In the genomic region with DNA sequence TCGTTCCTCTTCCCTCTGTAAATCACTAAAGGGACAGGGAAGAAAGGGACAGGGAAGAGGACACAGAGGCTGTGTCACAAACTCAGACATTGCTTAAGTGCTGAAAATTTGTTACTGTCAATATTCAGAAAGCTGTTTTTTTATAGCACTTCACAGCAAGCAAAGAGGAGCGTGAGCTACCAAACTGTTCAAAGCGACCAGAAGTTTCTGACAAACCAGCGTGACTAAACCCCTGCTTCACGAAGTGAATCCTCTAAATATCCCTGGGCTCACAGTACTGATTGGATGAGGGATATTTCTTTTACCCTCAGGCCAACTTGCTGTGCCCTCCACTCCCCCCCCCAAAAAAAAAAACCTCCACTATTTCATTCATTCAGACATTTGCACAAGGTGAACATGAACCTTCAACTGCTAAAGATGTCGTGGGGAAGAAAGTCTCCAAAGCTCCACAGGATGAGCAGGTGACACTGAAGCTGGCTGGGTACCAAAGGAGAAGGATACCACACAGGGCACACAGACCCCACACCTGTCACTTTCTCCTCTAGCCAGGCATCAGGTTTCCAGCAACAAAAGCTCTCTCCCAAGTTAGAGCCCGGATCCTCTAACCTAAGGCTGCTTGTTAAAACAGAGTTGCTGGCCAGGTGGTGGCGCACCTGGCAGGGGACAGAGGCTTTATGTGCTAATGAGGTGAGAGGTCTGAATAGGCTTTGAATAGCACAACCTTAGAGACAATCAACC, we compare ENCODE assay signal across 9 mouse cellular contexts. TPM values are rescaled to one million over a fixed set of nuclear protein-coding genes. Genes with fewer than 3 reads are reported as not detected.
DNase-seq lines count a peak whose midpoint lies in the region; TF ChIP-seq lines count a peak whose summit lies in the region.
"Had no signal": no experiment of that assay in that cellular context is flagged by ENCODE, and none has a peak within 500 bp of the region (broad histone marks: within the 10 kb centered on the region; RNA-seq: fewer than 3 reads in every experiment).

No protein-coding gene starts in this region.

- dilution Hi-C loops in CH12.LX (cut with MboI; ENCODE audit: extremely low pct_ligation_motif_present, extremely low pct_unique_long_range_greater_than_20kb, low sequenced_read_pairs) = no loop called here

- TF ChIP-seq CTCF in CH12.LX (conservative IDR thresholded peaks at IDR 0.05 in 1 of 2, IDR thresholded peaks at IDR 0.05 in 1 of 2; ENCODE audit: low read depth in 2 of 2, low read length in 2 of 2) = peak in 1 of 2 experiments; percentile 74; a peak in 2 of 4 replicates
- TF ChIP-seq CTCF in olfactory bulb, adult 2 months (IDR thresholded peaks at IDR 0.05; ENCODE audit: insufficient read depth, low read depth, low read length) = no peak

- H3K4me2 ChIP-seq in CH12.LX (ENCODE audit: insufficient read depth, low read depth, poor library complexity, severe bottlenecking) = peak overlapping the region; percentile 37; the same call in 1 of the 2 replicates
- H3K4me2 ChIP-seq: liver, embryonic 13.5 days had no signal

- H3K27ac ChIP-seq in heart, embryonic 10.5 days = peak overlapping the region; percentile 12; the same call in 1 of the 2 replicates
- H3K27ac ChIP-seq in CH12.LX (ENCODE audit: insufficient read depth, low read depth) = peak overlapping the region; percentile 86
- H3K27ac ChIP-seq in olfactory bulb, adult 2 months (ENCODE audit: insufficient read depth, low read depth, low read length) = peak overlapping the region; percentile 74
- H3K27ac ChIP-seq: liver, embryonic 13.5 days had no signal

- TF ChIP-seq RAD21 in CH12.LX (IDR thresholded peaks at IDR 0.05; ENCODE audit: low read depth, low read length) = peak; percentile 63

- 56% methylated on average over 8 of the region's 8 CpGs for WGBS in heart, embryonic 10.5 days
- 59% methylated on average over 8 of the region's 8 CpGs for WGBS in olfactory bulb, adult 2 months

- no peak for TF ChIP-seq POLR2A in CH12.LX (IDR thresholded peaks at IDR 0.05; ENCODE audit: low read depth, low read length)
- TF ChIP-seq POLR2A in olfactory bulb, adult 2 months (IDR thresholded peaks at IDR 0.05; ENCODE audit: insufficient read depth, low read depth, low read length) = no peak

- no peak overlapping the region for H3K4me3 ChIP-seq in heart, embryonic 10.5 days
- H3K4me3 ChIP-seq in CH12.LX (replicated peaks in 1 of 3; ENCODE audit: low read depth in 2 of 3, low read length in 2 of 3, poor library complexity in 1 of 3) = no peak overlapping the region
- no peak overlapping the region for H3K4me3 ChIP-seq in olfactory bulb, adult 2 months (ENCODE audit: insufficient read depth, low read depth, low read length)
- H3K4me3 ChIP-seq: liver, embryonic 13.5 days had no signal

- intact Hi-C loops in heart, postnatal 36 days (cut with DNase I) = no loop called here

- H3K9me3 ChIP-seq in heart, embryonic 10.5 days = no peaks in the 10 kb centered on the region
- no peaks in the 10 kb centered on the region for H3K9me3 ChIP-seq in CH12.LX (replicated peaks; ENCODE audit: low read length)
- H3K9me3 ChIP-seq: liver, embryonic 13.5 days had no signal

- DNase-seq in heart, embryonic 10.5 days (ENCODE audit: low spot score) = peak; percentile 77
- DNase-seq in heart, postnatal 36 days = no peak
- DNase-seq in CH12.LX (ENCODE audit: extremely low read depth) = peak; percentile 42
- peak; percentile 59 to 78 for DNase-seq in cerebellum, postnatal 25 days
- peak; percentile 50 to 78 for DNase-seq in kidney, postnatal 36 days
- DNase-seq in gastrocnemius, postnatal 4 days (ENCODE audit: low spot score in 2 of 2) = no peak
- no peak for DNase-seq in layer of hippocampus, postnatal 25 days (ENCODE audit: extremely low spot score in 1 of 2, low spot score in 1 of 2)
- DNase-seq: liver, embryonic 13.5 days had no signal

- H3K27me3 ChIP-seq in heart, embryonic 10.5 days (ENCODE audit: insufficient read depth, poor library complexity, severe bottlenecking) = no peaks in the 10 kb centered on the region
- H3K27me3 ChIP-seq in CH12.LX (replicated peaks) = no peaks in the 10 kb centered on the region
- H3K27me3 ChIP-seq: liver, embryonic 13.5 days had no signal

- H3K4me1 ChIP-seq in heart, embryonic 10.5 days = peaks cover 32% of the 10 kb centered on the region
- H3K4me1 ChIP-seq in CH12.LX (ENCODE audit: control insufficient read depth in 1 of 2, insufficient read depth in 2 of 2) = peaks cover 26 to 64% of the 10 kb centered on the region in 2 experiments
- peaks cover 29% of the 10 kb centered on the region for H3K4me1 ChIP-seq in olfactory bulb, adult 2 months (ENCODE audit: control insufficient read depth, insufficient read depth, low read length)

- no peaks in the 10 kb centered on the region for H3K79me2 ChIP-seq in CH12.LX (replicated peaks; ENCODE audit: control insufficient read depth, extremely low read depth, insufficient read depth, poor library complexity, severe bottlenecking)

- no peaks in the 10 kb centered on the region for H3K36me3 ChIP-seq in heart, embryonic 10.5 days
- no peaks in the 10 kb centered on the region for H3K36me3 ChIP-seq in CH12.LX (replicated peaks in 1 of 2; ENCODE audit: control insufficient read depth in 1 of 2, insufficient read depth in 1 of 2, low read length in 1 of 2)
- H3K36me3 ChIP-seq: liver, embryonic 13.5 days had no signal

- no peak for TF ChIP-seq EP300 in CH12.LX (IDR thresholded peaks at IDR 0.05; ENCODE audit: low read length)

- in situ Hi-C loops in CH12.LX (cut with MboI; ENCODE audit: low pct_ligation_motif_present, low pct_unique_long_range_greater_than_20kb, low sequenced_read_pairs) = loop anchor here (5.0 kb wide), 1 partner anchor 46 kb away; no protein-coding TSS in a partner anchor

- peak overlapping the region; percentile 19; the same call in 1 of the 2 replicates for H3K9ac ChIP-seq in CH12.LX (ENCODE audit: insufficient read depth, low read depth)
- H3K9ac ChIP-seq: liver, embryonic 13.5 days had no signal

TF ChIP-seq in CH12.LX, 34 proteins besides CTCF, POLR2A, EP300 and RAD21 (continues in another document):
- TF ChIP-seq MEF2A (IDR thresholded peaks at IDR 0.05; ENCODE audit: borderline replicate concordance, low read depth, low read length) = 0 out of 2 replicates have a peak, but pooled peaks have one; percentile 9
- no peak for TF ChIP-seq PAX5 (IDR thresholded peaks at IDR 0.05; ENCODE audit: low read length)
- no peak for TF ChIP-seq MXI1 (IDR thresholded peaks at IDR 0.05; ENCODE audit: low read depth, low read length)
- no peak for TF ChIP-seq E2F4 (IDR thresholded peaks at IDR 0.05; ENCODE audit: insufficient replicate concordance, low read depth, low read length)
- TF ChIP-seq ZNF384 (IDR thresholded peaks at IDR 0.05; ENCODE audit: low read depth, low read length) = peak; percentile 7; the same call in 1 of the 2 replicates
- no peak for TF ChIP-seq TBP (conservative IDR thresholded peaks at IDR 0.05; ENCODE audit: low read depth, low read length)
- no peak for TF ChIP-seq JUN (IDR thresholded peaks at IDR 0.05; ENCODE audit: insufficient read depth, low read depth, low read length)
- no peak for TF ChIP-seq ETS1 (conservative IDR thresholded peaks at IDR 0.05; ENCODE audit: low read depth, low read length)
- TF ChIP-seq UBTF (IDR thresholded peaks at IDR 0.05; ENCODE audit: low read depth, low read length) = no peak
- no peak for TF ChIP-seq ZMIZ1 (IDR thresholded peaks at IDR 0.05; ENCODE audit: low read depth, low read length)
- TF ChIP-seq MAZ (IDR thresholded peaks at IDR 0.05; ENCODE audit: low read depth, low read length) = no peak
- TF ChIP-seq RCOR1 (conservative IDR thresholded peaks at IDR 0.05; ENCODE audit: low read depth, low read length) = no peak
- no peak for TF ChIP-seq KAT2A (IDR thresholded peaks at IDR 0.05; ENCODE audit: insufficient replicate concordance, low read length)
- no peak for TF ChIP-seq MAX (IDR thresholded peaks at IDR 0.05; ENCODE audit: low read length)
- no peak for TF ChIP-seq MAFK (IDR thresholded peaks at IDR 0.05; ENCODE audit: insufficient replicate concordance, low read length)
- no peak for TF ChIP-seq ZKSCAN1 (IDR thresholded peaks at IDR 0.05; ENCODE audit: borderline replicate concordance, low read depth, low read length)
- TF ChIP-seq NRF1 (IDR thresholded peaks at IDR 0.05; ENCODE audit: low read depth, low read length) = no peak
- TF ChIP-seq USF1 (IDR thresholded peaks at IDR 0.05; ENCODE audit: low read depth, low read length) = no peak
- TF ChIP-seq CHD2 (IDR thresholded peaks at IDR 0.05; ENCODE audit: low read length) = no peak

RNA-seq across cellular contexts. Expression of a gene that starts 16.2 kb away (rescaled TPM):
- 29.4 and 30.8 TPM in 2 replicates for polyA plus RNA-seq in heart, embryonic 10.5 days (2016; fragmentation: Nextera tagmentation; extraction: Ambion mirVana)
- total RNA-seq in heart, postnatal 36 days (2021) = 10 to 100 TPM; 23.5 to 29.3 TPM
- 14.5 and 21.5 TPM in 2 replicates for total RNA-seq in CH12.LX (2012; rRNA removed)
- 14.4 and 16.7 TPM in 2 replicates for total RNA-seq in CH12.LX (2014; rRNA removed)
- 12.1 and 16.7 TPM in 2 replicates for polyA plus RNA-seq in CH12.LX (2012; ENCODE audit: insufficient read length, low read depth)
- polyA plus RNA-seq in olfactory bulb, adult 2 months (2012; ENCODE audit: insufficient read depth, insufficient read length, low replicate concordance, missing spikeins) = not detected in 2 replicates
- 10 to 100 TPM; 40.8 to 44.2 TPM for total RNA-seq in gastrocnemius, postnatal 4 days (2021)
- total RNA-seq in layer of hippocampus, postnatal 25 days (2021) = 10 to 100 TPM; 24.3 to 26.4 TPM

RNA-seq across cellular contexts. Expression of a gene that starts 33.3 kb away (rescaled TPM):
- polyA plus RNA-seq in heart, embryonic 10.5 days (2016; fragmentation: Nextera tagmentation; extraction: Ambion mirVana) = 0.21 and 0.26 TPM in 2 replicates
- total RNA-seq in heart, postnatal 36 days (2021) = under 1 TPM in 1 of 2 experiments, not detected in 1; 0.08 TPM
- 0.42 and 0.81 TPM in 2 replicates for total RNA-seq in CH12.LX (2012; rRNA removed)
- total RNA-seq in CH12.LX (2014; rRNA removed) = 1.1 TPM in 2 replicates
- polyA plus RNA-seq in CH12.LX (2012; ENCODE audit: insufficient read length, low read depth) = 0.57 and 0.61 TPM in 2 replicates
- not detected in 2 replicates for polyA plus RNA-seq in olfactory bulb, adult 2 months (2012; ENCODE audit: insufficient read depth, insufficient read length, low replicate concordance, missing spikeins)
- under 1 TPM; 0.31 to 0.42 TPM for total RNA-seq in gastrocnemius, postnatal 4 days (2021)
- under 1 TPM in 1 of 2 experiments, not detected in 1; 0.23 TPM for total RNA-seq in layer of hippocampus, postnatal 25 days (2021)

RNA-seq across cellular contexts. Expression of a gene that starts 55.0 kb away (rescaled TPM):
- polyA plus RNA-seq in heart, embryonic 10.5 days (2016; fragmentation: Nextera tagmentation; extraction: Ambion mirVana) = 56.4 and 64.3 TPM in 2 replicates
- total RNA-seq in heart, postnatal 36 days (2021) = 10 to 100 TPM; 18.4 to 19.1 TPM
- total RNA-seq in CH12.LX (2012; rRNA removed) (42.6 and 47.4 TPM in 2 replicates), CH12.LX (2014; rRNA removed) (42.9 and 55.9 TPM in 2 replicates)
- polyA plus RNA-seq in CH12.LX (2012; ENCODE audit: insufficient read length, low read depth) = 177 and 193 TPM in 2 replicates
- not detected in 2 replicates for polyA plus RNA-seq in olfactory bulb, adult 2 months (2012; ENCODE audit: insufficient read depth, insufficient read length, low replicate concordance, missing spikeins)
- 10 to 100 TPM; 40.8 to 45.6 TPM for total RNA-seq in gastrocnemius, postnatal 4 days (2021)
- 10 to 100 TPM; 36.4 to 50.8 TPM for total RNA-seq in layer of hippocampus, postnatal 25 days (2021)

Comparison
In these comparisons a context has a peak if more than half of its experiments do, and no peak if none do; other contexts are left out.
1. DNase-seq: peak in heart, embryonic 10.5 days (single experiment), CH12.LX (single experiment), cerebellum, postnatal 25 days (2 of 2) and kidney, postnatal 36 days (2 of 2); none in heart, postnatal 36 days (0 of 2), gastrocnemius, postnatal 4 days (0 of 2) and layer of hippocampus, postnatal 25 days (0 of 2).
2. H3K27ac ChIP-seq: peak in every context shown above with its lines; median percentile 86 in CH12.LX; 74 in olfactory bulb, adult 2 months; 12 in heart, embryonic 10.5 days.